Mouse (Mus musculus): ENCODE data around the gene Fzd10. TPM values are rescaled to one million over a fixed set of nuclear protein-coding genes. Genes with fewer than 3 reads are reported as not detected.

Fzd10 gene
- total RNA-seq (2021): under 1 TPM; 0.71 to 0.87 TPM

DNA sequence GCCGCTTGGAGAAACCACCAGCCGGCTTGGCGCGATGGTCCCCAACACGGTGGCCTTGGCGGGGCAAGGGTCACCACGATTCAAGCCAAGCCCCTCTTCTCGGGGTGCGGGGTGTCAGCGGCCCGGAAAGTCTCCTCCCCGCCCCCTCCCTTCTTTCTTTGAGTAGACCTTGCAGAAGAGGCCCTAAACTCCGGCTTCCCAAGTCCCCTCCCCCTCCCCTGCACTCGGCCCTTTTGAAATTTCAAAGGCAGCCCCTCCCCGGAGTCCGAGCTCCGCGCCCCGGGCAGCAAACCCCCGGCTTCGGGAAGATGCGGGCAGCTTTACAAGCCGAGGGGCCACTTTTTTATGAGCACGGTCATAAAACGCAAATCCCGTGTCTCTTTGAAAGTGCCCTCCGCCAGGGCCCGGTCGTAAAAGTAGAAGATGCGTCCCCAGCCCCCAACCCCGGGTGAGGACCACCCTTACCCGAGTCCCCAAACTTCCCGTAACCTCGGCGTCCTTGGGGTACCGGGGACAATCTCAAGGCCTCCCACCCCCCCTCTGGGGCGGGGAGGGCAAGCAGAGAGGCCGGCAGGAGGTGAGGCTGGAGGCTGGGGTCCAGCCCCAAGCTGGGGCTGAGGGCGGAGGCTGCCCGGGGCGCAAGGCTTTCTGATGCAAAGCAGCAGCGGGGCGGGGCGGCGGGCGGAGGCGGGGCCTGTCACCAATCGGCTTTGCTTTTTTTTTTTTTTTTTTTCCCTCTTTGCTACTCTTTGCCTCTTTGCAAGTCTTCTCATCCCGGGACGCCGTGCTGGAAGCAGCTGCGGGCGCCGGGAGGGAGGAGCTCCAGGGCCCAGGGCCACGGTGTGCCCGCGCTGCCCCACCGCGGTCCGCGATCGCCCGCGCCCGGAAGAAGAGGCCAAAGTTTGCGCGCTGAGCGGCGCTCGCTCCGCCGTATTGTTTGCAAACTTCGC is at the start of gene Fzd10:
Fzd10 (plus strand) TSS at position 773 of the 950 bp plus-strand sequence.
- peak in 1 of 2 experiments; percentile 33 for DNase-seq (ENCODE audit: extremely low spot score in 1 of 2, low spot score in 1 of 2)

DNA sequence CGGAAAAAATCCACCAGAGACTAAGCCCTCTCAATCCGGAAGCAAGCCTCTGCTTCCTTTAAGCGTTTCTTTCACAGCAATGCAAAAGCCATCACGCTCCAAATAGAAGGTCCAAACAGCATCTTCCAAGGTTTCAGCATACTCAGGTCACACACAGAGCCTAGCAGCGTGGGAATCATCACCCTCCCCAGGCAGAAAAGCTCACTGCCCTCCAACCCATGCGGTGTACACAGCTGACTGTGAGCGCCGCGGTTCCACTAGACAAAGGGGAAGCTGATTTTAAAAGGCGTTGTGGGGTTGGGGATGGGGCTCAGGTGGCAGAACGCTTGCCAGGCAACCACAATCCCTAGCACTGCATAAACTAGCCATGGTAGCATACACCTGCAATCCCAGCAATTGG is 49.2 kb upstream of the Fzd10 start:
- no peak for DNase-seq (ENCODE audit: extremely low spot score in 1 of 2, low spot score in 1 of 2)

DNA sequence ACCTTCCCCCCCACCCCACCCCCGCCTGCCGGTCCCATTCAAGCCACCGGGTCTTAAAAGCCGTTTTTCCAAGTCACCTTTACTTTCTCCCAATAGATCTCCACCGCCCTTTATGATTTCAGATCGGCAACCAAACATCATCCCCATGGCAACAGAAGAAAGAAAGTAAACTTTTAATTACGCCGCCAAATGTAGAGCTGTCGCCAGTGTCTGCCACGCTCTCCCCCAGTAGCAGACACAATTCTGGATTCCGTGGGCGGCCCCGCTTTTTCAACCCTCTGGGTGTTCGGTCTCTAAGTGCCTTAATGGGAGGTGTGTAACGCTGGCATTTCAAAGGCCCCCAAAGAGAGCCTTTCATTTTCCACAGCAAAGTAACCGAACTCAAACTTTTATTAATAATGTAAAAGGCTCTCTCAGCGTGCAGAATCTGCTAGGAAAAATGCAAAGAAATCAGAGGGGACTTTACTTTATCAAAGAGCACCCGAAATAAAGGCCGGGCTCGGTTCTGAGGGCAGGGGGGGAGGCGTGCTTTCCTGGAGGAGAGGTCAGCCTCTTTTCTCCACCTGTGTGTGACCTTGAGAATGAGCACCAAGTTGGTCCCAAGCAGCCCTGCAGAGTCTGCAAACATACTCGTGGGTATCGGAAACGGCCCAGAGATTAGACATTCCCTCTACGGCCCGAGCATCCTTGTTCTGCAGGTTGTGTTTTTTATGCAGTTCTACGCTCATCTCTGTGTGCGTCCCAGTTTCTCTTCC is 48.3 kb upstream of the Fzd10 start:
- DNase-seq (ENCODE audit: extremely low spot score in 1 of 2, low spot score in 1 of 2): peak in 1 of 2 experiments; percentile 21

DNA sequence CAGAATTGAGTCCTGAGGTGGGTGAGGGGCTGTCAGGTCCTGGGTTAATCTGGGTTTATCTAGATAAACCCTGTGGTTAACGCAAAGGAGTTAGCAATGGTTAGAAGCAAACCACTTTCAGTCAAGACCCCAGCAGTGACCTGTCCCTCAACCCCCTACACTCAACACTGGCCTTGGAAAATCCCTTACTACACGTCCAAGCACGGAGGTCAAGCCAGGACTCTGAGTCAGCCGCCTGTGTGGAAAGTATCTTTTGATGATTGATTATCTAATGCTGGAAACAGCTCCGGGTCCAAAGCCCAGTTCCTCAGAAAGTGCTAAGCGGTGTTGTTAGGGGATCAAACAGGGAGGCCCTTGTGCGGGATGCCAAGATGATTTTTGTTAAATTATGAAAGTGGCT is 42.5 kb upstream of the Fzd10 start:
- no peak for DNase-seq (ENCODE audit: extremely low spot score in 1 of 2, low spot score in 1 of 2)

DNA sequence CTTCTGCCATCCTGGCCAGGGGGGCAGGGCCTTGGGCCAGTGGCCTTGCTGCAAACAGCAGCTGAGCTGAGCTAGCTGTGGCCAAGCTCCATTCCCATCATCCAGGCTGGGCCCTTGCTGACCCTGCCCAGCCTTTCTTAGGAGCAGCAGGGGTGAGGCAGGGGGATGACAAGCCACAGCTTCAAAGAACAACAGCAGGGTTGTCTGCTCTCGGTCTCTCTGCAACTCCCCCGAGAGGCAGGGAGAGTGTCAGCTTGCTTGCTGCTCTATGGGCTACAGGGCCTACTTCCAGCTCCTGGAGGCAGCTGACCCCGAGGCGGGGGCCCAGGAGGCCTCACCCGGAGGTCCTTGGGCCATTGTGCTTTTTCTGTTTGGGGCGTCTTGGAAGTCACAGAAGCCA is 33.3 kb upstream of the Fzd10 start:
- no peak for DNase-seq (ENCODE audit: extremely low spot score in 1 of 2, low spot score in 1 of 2)

DNA sequence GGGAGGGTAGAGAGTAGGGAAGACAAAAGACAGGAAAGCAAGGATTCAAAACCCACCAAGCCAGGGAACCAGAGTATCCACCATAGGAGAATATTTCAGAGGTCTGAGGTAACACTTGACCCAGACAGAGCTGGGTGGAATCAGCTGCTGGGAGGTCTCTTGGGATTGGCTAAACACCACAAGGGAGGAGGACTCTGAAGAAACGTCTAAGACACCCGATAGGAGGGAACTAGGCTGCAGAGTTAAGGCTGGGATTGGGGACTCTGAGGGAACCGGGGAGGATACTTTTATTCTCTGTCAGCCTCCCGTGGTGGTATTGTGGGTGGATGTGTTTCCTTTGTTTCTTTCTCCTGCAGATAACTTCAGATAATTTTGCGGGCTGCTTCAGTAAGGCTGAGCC is 31.7 kb upstream of the Fzd10 start:
- DNase-seq (ENCODE audit: extremely low spot score in 1 of 2, low spot score in 1 of 2): no peak

DNA sequence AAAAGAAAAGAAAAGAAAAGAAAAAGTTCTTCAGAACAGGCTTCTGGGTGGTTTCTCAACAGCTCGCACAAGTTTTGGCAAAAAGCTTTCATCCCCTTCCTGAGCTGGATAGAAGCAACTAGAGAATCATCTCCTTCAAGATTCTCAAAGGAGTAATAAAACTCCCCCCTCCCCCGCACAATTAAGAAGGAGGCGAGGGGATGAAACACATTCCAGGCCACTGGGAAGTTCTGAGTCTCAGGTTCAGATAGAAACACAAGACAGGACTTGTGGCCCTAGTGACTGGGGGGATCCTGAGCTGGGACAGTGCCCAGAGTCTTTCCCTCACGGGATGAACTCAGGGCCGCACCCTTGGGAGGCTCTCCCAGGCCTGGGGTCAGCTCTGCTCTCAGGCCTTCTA is 30.6 kb upstream of the Fzd10 start:
- DNase-seq (ENCODE audit: extremely low spot score in 1 of 2, low spot score in 1 of 2): no peak

DNA sequence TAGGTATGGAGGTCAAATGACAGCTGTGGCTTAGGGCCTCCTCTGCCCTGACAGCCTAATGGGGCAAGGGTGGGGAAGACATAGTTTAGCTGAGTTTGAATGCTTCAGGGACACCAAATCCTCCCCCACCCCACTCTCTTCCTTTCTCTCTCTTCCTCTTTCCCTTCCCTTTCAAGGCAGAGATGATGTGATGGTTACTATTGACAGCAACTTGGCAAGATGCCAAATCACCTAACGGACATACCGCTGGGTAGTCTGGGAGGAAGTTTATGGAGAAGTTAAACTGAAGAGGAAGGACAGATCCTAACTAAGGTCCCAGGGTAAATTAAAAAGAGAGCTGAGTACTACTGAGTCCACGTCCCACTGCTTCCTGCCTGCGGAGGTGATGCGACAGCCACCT is 29.8 kb upstream of the Fzd10 start:
- DNase-seq (ENCODE audit: extremely low spot score in 1 of 2, low spot score in 1 of 2): no peak

DNA sequence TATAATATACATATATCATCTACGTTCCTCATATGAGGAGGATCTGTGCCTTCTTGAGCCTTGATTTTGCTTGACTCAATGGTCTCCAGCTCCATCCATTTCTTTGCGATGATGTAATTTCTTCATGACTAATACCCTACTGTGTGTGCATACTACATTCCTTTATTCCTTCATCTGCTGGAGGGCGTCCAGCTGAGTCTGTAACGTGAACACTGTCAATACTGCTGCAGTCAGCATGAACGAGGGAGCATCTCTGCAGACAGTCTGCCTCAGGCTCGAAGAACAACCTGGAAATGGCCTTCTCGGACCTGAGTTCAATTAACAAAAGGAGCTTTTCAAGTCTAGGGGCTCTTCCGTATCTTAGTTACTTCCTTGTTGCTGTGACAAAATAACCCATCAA is 28.9 kb upstream of the Fzd10 start:
- DNase-seq (ENCODE audit: extremely low spot score in 1 of 2, low spot score in 1 of 2): no peak

DNA sequence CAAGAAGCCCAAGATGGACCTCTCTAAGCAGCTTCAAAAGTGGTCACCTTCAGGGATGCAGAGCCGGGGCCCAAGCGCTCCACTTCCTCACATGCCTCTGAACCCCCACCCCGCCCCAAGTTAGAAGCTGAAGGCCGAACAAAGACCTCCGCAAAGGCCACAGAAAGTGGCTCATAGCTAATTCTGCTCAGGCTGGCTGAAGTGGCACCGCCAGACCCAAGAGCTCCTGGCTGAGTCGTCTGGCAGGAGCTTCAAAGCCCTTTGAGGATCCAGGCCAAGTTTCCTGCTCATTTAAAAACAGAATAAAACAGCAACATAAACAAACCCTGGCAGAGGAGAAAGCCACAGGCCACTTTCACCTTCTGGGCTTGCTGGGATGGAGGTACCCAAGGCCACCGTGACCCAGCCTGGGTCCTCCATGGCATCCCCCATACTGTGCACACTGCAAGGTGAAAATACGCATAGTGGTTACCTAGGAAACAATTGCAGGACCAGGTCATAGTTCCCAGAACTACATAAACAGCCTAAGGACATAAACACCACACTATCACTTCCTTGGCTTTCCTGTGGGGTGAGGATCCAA is 24.6 kb upstream of the Fzd10 start:
- no peak for DNase-seq (ENCODE audit: extremely low spot score in 1 of 2, low spot score in 1 of 2)

DNA sequence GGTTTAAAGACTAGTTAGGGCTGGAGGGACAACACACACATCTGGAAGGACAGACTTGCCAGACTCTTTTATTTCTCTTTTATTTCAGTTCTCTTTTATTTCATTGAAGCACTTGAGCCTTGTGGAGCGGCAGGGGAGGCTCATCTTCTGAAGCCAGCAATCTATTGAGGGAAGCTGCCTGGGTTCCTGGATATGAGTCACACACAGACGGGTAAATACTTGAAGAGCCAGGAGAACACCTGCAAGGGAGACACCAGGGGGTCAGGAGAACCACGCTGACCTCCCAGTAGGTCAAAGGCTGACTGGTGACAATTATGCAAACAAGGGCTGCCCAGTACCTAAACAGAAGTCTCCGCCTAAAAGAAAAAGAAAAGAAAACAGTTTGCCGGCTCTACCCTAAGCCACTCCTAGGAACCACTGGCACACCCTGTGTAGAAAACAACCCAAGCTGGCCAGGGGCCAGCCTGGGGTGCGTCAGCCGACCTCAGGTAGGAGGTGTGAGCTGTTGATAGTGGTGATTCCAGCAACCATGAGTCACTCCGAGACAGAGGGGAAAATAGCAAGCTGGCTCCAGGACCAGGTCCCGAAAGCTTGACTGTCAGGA is 21.5 kb upstream of the Fzd10 start:
- no peak for DNase-seq (ENCODE audit: extremely low spot score in 1 of 2, low spot score in 1 of 2)

DNA sequence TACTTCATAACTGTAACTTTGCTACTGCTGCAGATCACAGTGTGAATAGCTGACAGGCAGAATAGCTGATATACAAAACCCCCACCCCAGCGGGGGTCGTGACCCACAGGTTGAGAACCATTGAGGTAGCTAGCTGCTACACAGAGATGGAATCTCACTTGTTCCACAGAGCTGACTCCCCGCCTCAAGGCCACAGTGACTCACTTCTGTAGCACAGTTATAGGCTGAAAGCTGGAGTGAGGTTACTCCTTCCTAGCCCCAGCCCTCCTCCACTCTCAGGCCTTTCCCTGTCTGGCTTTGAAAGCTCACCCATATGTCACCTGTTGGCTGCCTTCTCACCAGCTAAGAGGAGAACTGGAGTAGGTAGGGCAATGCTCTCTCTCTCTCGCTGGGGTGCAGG is 19.7 kb upstream of the Fzd10 start:
- DNase-seq (ENCODE audit: extremely low spot score in 1 of 2, low spot score in 1 of 2): no peak

DNA sequence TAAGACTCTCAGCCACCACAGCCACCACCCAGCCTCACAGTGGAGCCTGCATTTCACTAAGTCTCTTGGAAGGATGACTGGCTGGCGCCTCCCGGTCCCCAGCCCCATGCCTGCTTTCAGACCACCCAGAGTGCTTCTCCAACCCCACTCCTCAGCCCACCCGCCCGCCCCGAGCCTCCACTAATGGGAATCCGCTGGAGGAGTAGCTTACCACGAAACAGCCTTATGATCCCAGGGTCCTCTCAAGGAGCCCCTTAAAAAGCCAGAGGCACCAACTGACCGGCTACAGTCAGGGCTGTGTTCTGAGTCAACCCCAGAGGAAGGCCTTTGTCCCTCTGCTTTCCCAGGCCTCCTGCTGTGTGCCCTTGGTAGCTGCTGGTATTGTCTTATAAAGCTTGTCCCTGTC is 19.1 kb upstream of the Fzd10 start:
- no peak for DNase-seq (ENCODE audit: extremely low spot score in 1 of 2, low spot score in 1 of 2)

DNA sequence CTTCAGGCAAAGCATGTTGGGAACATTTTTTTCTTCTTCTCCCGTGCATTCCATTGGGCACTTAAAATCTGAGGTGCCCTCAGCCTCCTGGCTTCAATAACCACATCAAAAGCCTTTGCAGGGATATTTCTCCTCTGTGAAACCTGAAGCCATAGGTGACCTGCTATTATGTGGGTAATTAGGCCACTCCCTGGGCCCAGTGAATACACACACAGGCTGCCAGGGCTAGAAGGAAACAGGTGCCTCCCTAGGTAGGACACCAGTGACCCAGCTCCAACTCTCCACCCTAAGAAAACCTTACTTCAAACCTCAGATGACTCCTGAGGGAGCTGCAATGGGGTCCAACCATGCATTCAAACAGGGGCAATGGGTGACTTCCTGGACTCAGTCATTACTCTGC is 11.4 kb upstream of the Fzd10 start:
- no peak for DNase-seq (ENCODE audit: extremely low spot score in 1 of 2, low spot score in 1 of 2)

DNA sequence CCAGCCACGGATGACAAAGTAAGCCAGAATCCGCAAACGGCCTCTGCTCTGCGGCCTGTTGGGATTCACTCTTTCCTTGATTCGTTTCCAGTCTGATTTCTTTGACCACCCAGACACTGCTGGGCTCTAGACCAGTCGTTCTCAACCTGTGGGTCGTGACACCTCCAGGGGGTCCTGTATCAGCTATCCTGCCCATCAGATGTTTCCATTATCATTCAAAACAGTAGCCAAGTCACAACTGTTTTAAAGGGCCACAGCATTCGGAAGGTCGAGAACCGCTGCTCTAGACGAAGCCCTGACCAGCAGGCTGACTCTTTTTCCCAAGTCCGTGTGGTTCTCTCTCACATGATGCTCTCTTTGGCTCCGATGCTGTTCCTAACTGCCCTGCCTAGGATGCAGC is 7.2 kb upstream of the Fzd10 start:
- no peak for DNase-seq (ENCODE audit: extremely low spot score in 1 of 2, low spot score in 1 of 2)

DNA sequence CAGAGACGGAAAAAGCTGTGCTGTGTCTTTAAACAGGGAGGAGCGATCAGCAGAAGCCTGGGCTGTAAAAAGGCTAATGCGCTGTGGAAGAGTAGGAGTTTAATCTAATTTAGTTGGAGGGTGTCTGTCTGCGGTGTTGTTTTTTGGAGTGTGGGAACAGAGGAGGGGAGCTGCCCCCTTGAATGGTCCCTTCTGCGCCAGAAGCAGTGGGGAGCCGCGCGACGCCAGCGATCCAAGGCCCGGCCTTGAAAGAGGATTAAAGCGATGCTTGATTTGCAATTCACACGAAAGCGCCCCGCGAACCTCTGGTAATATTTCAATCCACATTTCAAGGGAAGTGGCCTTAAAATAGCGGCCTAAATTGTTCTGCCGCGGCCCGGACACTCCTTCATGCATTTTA is 3.8 kb upstream of the Fzd10 start:
- DNase-seq (ENCODE audit: extremely low spot score in 1 of 2, low spot score in 1 of 2): no peak

DNA sequence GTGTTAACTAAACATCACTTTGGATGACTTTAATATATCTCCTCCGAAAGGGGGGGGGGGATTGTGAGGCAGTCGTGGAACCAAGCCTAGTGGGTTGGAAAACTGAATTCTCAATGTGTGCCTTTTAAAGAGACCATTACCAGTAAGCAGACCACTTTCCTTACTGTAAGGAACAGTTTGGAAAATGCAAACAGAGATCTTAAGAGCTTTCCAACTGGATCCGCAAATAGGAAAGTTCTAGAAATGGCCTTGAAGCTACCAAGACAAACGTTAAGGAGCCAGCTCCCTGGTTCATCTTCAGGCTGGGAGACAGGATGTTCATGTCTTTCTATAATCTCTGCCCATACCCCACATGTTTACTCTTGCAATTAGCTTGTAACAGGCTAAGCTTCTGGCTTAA is 3.3 kb upstream of the Fzd10 start:
- DNase-seq (ENCODE audit: extremely low spot score in 1 of 2, low spot score in 1 of 2): no peak

DNA sequence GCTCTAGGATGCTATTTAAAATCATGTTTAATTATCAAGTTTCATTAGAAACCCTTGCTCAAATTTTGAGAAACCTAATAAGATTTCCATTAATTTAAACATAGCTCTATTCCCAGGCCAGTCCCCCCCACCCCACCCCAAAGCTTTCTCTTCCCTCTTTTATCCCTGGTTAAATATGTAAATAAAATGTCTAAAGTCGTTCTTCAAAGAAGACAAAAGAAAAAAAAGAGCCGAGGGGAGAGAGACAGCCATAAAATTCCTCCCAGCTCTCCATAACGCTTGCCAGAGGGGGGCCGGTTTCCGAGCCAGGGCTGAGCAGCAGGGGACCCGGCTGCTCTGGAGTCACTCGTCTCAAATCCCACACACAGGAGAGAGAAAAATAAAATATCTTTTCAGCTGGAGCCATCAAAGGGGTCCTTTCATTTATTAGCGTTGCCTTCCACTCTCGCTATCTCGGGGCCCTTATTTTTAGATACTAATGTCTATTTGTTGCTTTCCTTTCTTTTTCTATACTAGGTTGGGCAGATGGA is 2.4 kb upstream of the Fzd10 start:
- DNase-seq (ENCODE audit: extremely low spot score in 1 of 2, low spot score in 1 of 2): no peak

DNA sequence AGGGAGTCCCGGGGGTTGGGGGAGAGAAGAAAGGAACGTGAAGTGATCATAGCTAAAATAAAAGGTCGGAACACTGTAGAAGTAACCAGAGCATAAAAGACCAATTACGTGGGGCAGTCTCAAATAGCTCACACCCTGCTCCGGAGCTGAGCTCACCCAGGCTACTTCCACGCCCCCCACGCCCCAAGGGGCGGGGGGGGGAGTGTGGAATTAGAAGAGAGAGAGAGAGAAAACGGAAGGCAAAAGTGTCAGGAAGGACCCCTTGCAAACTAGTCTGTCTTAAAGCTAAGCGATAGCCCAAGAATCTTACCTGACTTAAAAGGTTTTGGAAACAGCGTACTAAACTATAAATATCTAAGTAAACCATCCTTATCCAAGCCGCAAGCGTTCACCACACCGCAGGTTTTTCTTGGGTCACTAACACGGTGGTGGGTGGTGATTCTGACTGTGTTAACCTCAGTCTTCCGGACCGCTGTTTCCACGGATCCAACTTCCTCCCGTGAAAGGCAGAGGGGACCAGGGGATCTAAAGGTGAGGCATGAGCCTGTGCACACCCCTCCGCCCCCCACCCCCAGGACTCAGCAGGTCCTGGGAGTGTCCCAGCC is 1.8 kb upstream of the Fzd10 start:
- no peak for DNase-seq (ENCODE audit: extremely low spot score in 1 of 2, low spot score in 1 of 2)

DNA sequence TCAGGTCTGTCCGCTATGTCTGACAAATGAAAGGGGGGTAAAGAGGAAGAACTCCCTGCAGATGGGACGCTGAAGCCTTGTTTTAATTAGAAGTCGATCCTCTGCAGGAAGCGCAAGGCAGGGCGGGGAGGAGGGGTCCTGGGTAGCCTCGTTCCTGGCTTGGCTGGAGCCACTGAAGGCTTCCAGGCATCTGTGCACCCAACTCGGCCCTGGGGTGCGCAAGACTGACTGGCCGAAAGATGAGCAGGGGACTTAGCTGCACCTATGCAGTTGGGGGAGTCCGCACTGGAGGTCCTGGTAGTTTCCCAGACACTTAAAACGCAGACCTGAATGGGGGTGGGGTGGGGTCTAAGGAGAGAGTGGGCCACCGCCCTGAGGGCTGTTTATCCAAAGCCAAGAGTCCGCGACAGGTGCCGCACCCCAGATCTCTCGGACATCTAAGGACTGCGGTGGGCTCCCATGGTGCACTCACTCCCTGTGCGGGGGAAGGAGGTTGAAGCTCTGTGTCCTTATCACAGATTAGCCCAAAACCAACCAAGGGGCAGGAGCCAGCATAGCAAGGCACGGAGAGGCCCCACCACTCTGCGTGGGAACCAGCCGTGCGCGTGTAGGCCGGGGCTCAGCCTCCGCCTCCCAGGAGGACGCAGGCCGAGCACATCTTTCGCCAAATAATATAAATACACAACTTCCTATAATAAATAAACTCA is 1.1 kb upstream of the Fzd10 start:
- DNase-seq (ENCODE audit: extremely low spot score in 1 of 2, low spot score in 1 of 2): no peak
